Mouse (Mus musculus): ENCODE data around the gene Patz1.

Gene Patz1

GRCm38 (mm10) chr11:3288521-3289301, at the start of gene Patz1:
Patz1 (plus strand) TSS chr11:3288874.
- peak; percentile 51 for DNase-seq (ENCODE audit: low spot score)

- no peak for DNase-seq (ENCODE audit: low spot score)
These were observed 46.3 kb upstream of the Patz1 start for GRCm38 (mm10) chr11:3242395-3242794.

GRCm38 (mm10) chr11:3243771-3244170, 44.9 kb upstream of the Patz1 start:
- no peak for DNase-seq (ENCODE audit: low spot score)

GRCm38 (mm10) chr11:3247387-3247786, 41.3 kb upstream of the Patz1 start:
- no peak for DNase-seq (ENCODE audit: low spot score)

DNA sequence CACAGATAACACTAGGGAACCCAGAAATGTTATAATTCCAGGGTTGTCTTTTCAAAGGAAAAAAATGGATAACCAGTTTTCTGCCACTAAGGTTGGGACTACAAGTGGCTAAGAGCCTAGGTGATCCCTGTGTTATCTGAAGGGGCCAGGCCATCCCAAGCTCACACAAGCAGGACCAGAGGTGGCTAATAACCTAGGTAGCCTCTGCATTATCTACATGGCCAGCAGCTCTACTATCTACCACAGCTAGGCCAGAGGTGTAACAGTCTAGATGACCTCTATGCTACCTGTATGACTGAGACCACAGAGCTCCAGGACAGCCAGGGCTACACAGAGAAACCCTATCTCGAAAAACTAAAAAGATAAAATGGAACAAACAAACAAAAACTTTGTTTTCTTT, 29.1 kb upstream of the Patz1 start:
- DNase-seq (ENCODE audit: low spot score) = no peak

- peak; percentile 9 for DNase-seq (ENCODE audit: low spot score)
These were observed 23.2 kb upstream of the Patz1 start for GRCm38 (mm10) chr11:3265291-3266078.

DNA sequence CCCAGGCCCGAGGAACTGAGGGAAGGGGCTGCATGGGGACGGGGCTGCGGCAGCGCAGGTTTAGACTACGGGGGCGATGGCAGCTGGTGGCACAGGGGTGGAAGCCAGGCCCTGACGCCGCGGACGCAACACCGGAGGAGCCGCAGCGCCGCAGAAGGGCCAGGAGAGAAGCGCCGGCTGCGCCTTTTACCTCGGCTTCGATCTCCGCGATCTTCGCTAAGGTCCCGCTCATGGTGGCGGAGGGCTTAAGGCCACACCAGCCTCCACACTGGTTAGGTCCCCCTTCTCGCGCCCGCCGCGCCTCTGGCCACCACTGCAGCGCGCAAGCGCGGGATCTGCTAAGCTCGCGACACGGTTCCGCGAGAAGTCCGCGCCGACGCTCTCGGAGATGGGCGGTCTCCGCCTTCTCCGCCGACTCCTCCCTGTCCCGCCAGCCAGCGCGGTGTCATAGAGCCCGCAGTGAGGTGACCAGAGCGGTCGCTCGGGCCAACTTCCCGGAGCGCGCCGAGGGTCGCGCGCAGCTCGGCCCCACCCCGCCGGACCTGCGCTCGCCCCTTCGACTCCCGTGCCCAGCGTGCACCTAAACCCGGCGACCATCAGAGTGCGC, 22.5 kb upstream of the Patz1 start, which contains the start of gene Drg1:
Gene Drg1, minus strand, starts transcription at position 337 of the 607 bp plus-strand sequence.
- DNase-seq (ENCODE audit: low spot score) = peak; percentile 95

DNA sequence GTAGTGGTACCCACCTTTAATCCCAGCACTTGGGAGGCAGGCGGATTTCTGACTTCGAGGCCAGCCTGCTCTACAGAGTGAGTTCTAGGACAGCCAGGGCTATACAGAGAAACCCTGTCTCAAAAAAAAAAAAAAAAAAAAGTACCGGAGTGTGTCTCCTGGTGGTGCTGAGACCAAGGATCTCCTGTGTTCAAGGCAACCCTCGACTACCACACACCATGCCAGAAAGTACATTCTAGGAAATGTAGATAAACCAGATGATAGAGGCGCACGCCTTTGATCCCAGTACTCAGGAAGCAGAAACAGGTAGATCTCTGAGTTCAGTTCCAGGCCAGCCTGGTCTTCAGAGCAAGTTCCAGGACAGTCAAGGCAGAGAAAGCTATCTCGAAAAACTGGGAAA, 21.5 kb upstream of the Patz1 start:
- DNase-seq (ENCODE audit: low spot score) = no peak

DNA sequence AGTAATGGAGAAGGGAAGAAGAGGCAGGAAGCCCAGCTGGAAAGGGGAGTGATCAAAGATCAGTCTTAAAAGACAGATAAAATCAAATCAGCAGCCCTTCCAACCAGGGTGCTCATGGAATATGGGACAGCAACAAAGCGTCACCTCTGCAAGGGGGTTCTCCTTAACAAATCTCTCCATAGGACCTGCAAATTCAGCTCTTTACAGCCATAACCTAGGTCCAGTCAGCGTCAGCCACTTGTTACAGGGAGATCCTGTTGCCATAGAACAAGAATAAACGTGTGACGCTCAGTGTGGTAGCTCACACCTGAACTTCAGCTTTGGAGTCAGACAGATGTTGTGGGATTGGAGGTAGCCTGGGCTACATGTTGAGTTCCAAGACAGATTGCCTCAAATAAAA, 19.4 kb upstream of the Patz1 start:
- no peak for DNase-seq (ENCODE audit: low spot score)

DNA sequence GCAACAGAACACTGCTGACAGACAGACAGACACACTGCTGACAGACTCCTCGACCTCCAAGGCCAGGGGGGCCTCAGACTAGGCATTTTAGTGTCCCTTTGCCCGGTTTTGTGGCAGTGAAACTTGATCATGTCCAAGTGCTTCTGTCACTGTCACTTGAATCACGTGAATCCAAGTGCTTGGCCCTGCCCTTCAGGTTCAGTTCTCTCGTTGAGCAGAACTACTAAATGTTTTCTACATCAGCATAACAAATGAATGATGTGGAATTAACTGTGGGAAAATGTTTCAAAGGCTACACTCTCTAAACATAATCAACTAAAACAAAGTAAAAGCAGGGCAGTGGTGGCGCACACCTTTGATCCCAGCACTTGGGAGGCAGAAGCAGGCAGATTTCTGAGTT, 10.3 kb upstream of the Patz1 start:
- DNase-seq (ENCODE audit: low spot score) = no peak

DNA sequence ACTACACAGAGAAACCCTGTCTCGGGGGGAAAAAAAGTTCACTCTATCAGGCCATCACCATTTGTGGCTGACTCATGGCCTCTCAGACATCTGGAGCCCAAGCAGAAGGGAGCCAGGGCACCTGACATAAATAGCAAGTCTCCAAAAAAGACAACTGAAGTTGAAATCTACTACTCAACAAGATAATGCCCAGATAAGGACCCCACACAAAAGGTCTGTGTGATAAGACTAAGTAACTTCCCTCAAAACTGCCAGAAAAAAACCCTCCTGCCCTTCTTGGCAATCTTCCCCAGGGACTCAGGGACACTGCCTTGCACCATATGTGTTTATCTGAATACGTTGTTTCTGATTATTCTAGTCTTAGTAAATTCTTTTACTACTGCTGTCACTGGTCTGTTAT, 8.9 kb upstream of the Patz1 start:
- DNase-seq (ENCODE audit: low spot score) = no peak

DNA sequence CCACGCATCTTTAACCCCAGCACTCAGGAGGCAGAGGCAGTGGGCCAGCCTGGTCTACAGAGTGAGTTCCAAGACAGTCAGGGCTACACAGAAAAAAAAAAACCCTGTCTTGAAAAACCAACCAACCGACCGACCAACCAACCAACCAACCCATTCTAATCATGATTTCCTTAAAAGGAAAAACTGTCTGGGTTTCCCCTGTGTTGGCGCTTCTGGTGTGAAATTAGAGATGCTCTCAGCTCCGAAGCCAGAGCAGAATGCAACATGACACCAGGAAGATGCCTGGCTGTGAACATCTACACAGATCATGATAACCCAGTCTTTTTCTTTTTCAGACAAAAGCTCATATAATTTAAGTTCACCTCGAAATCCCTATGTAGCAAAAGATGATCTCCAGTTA, 5.8 kb upstream of the Patz1 start:
- no peak for DNase-seq (ENCODE audit: low spot score)

GRCm38 (mm10) chr11:3283645-3284044, 5.0 kb upstream of the Patz1 start:
- no peak for DNase-seq (ENCODE audit: low spot score)

GRCm38 (mm10) chr11:3285940-3286339, 2.7 kb upstream of the Patz1 start:
- DNase-seq (ENCODE audit: low spot score) = no peak

- no peak for DNase-seq (ENCODE audit: low spot score)
These were observed 1.5 kb upstream of the Patz1 start for GRCm38 (mm10) chr11:3287131-3287530.

DNA sequence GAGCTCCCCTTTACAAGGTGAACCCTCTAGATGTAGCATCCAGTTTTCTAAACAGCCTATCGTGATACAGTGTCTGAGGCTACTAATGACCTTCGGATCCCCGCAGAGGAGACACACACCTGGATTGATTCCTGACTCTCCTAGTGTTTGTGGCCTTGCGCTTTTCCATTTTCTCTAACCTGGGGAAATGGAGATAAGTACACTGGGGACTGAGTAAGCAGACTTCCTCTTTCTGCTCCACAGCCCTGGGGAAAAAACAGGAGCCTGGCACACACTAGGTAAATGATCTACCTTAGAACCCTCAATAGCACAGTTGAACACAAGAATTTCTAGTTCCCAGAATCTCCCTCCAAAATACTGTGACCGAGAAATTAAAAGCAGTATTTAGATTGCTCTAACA, 753 bp upstream of the Patz1 start:
- DNase-seq (ENCODE audit: low spot score) = no peak

GRCm38 (mm10) chr11:3289302-3289802, 678 bp downstream of the Patz1 start:
- DNase-seq (ENCODE audit: low spot score) = peak; percentile 83

DNA sequence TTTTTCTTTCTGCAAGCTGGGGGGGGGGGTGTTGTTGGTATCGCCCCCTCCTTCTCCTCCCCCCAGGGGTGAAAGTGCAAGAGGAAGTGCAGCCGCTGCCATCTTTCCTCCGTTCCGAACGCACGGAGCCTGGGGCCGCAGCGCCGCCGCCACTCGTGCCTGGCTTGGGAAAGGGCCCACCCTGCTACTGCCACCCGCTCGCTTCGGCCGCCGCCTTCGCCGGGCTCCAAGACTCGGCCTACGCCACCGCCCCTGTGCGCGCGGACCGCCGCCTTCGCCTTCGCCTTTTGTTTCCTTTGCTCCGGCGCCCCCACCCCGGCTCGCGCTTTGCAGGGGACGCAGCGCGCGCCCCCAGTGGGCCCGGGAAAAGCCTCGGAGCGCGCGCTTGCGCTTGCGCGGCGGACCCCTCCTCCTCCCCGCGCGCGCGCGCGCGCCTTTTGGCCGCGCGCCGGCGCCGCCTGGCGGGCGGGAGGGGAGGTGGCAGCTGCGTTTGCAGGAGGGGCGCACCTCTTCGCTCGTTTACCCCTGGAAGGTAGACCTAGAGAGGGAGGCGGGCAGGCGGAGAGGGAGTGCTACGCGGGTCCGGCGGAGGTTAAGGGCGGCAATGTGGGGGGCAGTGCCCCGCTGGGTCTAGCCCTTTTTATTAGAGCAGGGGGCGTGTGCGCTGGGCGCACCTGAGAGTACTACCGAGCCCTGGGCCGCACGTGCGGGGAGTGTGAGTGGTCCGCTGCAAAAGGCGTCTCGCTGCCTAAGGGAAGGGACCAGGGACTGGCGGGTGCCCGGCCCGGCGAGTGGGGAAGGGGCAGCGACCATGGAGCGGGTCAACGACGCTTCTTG, 1.3 kb downstream of the Patz1 start:
- peak; percentile 86 for DNase-seq (ENCODE audit: low spot score)

- peak; percentile 54 for DNase-seq (ENCODE audit: low spot score)
These were observed 2.1 kb downstream of the Patz1 start for GRCm38 (mm10) chr11:3290640-3291310.

DNA sequence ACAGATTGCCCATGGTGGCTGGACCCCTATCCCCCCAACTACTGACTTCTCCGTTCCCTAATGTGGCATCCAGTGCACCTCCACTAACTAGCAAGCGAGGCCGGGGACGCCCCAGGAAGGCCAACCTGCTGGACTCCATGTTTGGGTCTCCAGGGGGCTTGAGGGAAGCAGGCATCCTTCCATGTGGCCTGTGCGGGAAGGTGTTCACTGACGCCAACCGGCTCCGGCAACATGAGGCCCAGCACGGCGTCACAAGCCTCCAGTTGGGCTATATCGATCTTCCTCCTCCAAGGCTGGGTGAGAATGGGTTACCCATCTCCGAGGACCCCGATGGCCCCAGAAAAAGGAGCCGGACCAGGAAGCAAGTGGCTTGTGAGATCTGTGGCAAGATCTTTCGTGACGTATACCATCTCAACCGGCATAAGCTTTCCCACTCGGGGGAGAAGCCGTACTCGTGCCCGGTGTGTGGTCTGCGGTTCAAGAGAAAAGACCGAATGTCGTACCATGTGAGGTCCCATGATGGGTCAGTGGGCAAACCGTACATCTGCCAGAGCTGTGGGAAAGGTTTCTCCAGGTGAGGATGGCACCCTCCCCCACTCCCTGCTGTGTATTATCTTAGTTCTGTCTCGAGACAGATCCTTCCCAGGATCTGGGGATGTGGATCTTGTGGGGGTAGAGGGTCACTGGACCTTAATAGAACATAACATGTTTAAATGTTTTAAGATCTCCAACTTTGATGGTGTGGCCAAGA, 2.8 kb downstream of the Patz1 start:
- no peak for DNase-seq (ENCODE audit: low spot score)

GRCm38 (mm10) chr11:3292062-3292421, 3.4 kb downstream of the Patz1 start:
- DNase-seq (ENCODE audit: low spot score) = peak; percentile 68
